Mouse (Mus musculus) MEL (cell line): ENCODE measurements at regions not wholly inside any gene's neighbourhood (a gene's known extent, or its start where the extent isn't known, plus 50 kb on each side); places are given as distances from the start of the nearest gene placed in this dataset.
"Not testable (repeated sequence)": the region's sequence is repeated elsewhere in the genome, so short reads cannot be mapped to it uniquely, and the experiment has no call there.

Experiments used
- CTCF ChIP-seq, 3 experiments: IDR thresholded peaks in 2 of 3; conservative IDR thresholded peaks in 1 of 3; 2 replicates each; pipeline ENCODE4 v1.5.1; 2011 to 2012; ENCODE audit warnings: low read length in 3 of 3, low read depth in 2 of 3, mild to moderate bottlenecking in 2 of 3, improper control_type of control experiment in 1 of 3, inconsistent platforms in 1 of 3, mixed read lengths in 1 of 3, moderate library complexity in 1 of 3; ENCODE audit not compliant: control insufficient read depth in 1 of 3, insufficient read depth in 1 of 3, poor library complexity in 1 of 3, severe bottlenecking in 1 of 3
- POLR2A ChIP-seq, 2 experiments: IDR thresholded peaks; 2 replicates each; pipeline ENCODE4 v1.6.1; 2011 to 2012; ENCODE audit warnings: low read length in 2 of 2, mild to moderate bottlenecking in 2 of 2, control low read depth in 1 of 2, improper control_type of control experiment in 1 of 2, low read depth in 1 of 2, moderate library complexity in 1 of 2; ENCODE audit not compliant: control insufficient read depth in 1 of 2, insufficient read depth in 1 of 2, poor library complexity in 1 of 2
- TBP ChIP-seq: IDR thresholded peaks from 2 replicates; pipeline ENCODE4 v1.8.0; 2011; ENCODE audit warnings: low read depth, low read length, improper control_type of control experiment
- ZMIZ1 ChIP-seq: IDR thresholded peaks from 2 replicates; pipeline ENCODE4 v1.6.1; 2012; ENCODE audit warnings: low read depth, mild to moderate bottlenecking, inconsistent platforms, low read length, improper control_type of control experiment, moderate library complexity

DNA sequence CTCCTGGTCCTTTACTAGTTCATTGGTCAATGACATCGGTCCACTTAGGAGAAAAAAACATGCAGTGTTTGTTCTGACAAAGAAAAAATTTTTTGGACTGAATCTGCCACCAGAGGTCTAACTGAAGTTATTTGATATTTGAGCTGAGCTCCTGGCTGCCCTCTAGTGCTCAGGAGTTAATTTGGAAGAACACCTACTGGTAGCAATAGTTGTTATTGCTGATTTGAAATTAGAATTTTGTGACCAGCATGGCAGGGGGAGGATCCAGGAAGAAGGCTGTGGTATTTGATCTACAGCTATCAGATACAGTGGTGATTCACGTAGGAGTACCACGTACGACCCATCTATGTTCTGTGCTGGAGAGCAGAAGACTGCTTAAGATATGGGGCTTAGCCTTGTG lies 466.6 kb upstream of the Olfr1507 start:
- not testable (repeated sequence) for TF ChIP-seq CTCF (IDR thresholded peaks at IDR 0.05 in 2 of 3, conservative IDR thresholded peaks at IDR 0.05 in 1 of 3; ENCODE audit: control insufficient read depth in 1 of 3, insufficient read depth in 1 of 3, low read depth in 2 of 3, low read length in 3 of 3, poor library complexity in 1 of 3, severe bottlenecking in 1 of 3); POLR2A (IDR thresholded peaks at IDR 0.05; ENCODE audit: control insufficient read depth in 1 of 2, insufficient read depth in 1 of 2, low read depth in 1 of 2, low read length in 2 of 2, poor library complexity in 1 of 2); TBP; ZMIZ1
